Mouse (Mus musculus) midbrain, embryonic 10.5 days (tissue): Measurements from ENCODE around the gene Ptges3. TPM values are rescaled to one million over a fixed set of nuclear protein-coding genes. Genes with fewer than 3 reads are reported as not detected.
"Not testable (repeated sequence)": the region's sequence is repeated elsewhere in the genome, so short reads cannot be mapped to it uniquely, and the experiment has no call there.

Experiments
- DNase-seq: peaks from one replicate; pipeline ENCODE4 v3.0.0-alpha.2; 2017; ENCODE audit warnings: low spot score
- H3K27ac ChIP-seq: fragments of 300-500 bp; sonication (generic); replicated peaks from 2 replicates; pipeline ENCODE4 v1.5.1; 2016; ENCODE audit warnings: mild to moderate bottlenecking
- H3K27me3 ChIP-seq: fragments of 300-500 bp; sonication (generic); 2 replicates; pipeline ENCODE4 v1.6.1; 2016; ENCODE audit warnings: low read depth, mild to moderate bottlenecking; ENCODE audit not compliant: poor library complexity, severe bottlenecking
- H3K36me3 ChIP-seq: fragments of 300-500 bp; sonication (generic); 2 replicates; pipeline ENCODE4 v1.6.1; 2016; ENCODE audit warnings: mild to moderate bottlenecking, moderate library complexity
- H3K4me1 ChIP-seq: fragments of 300-500 bp; sonication (generic); 2 replicates; pipeline ENCODE4 v1.6.1; 2016
- H3K4me3 ChIP-seq: fragments of 300-500 bp; sonication (generic); 2 replicates; pipeline ENCODE4 v1.5.1; 2016; ENCODE audit warnings: mild to moderate bottlenecking, moderate library complexity
- H3K9me3 ChIP-seq: fragments of 300-500 bp; sonication (generic); replicated peaks from 2 replicates; pipeline ENCODE4 v1.6.1; 2016; ENCODE audit warnings: mild to moderate bottlenecking
- WGBS: fragments of 180-500 bp; shearing (Covaris S2); methylation state at CpG from one replicate; pipeline ENCODE4 v1.1.7; 2016; 5-methylcytosine and 5-hydroxymethylcytosine counted together
- polyA plus RNA-seq: library from polyadenylated mRNA; unstranded; fragments of >200 nt; fragmentation: Nextera tagmentation; extraction: Ambion mirVana; gene quantifications from 2 replicates; pipeline ENCODE4 v1.2.1, GENCODE M21; 2016

Gene Ptges3
- polyA plus RNA-seq, 1 experiment from 2014 or later: 729 TPM

DNA sequence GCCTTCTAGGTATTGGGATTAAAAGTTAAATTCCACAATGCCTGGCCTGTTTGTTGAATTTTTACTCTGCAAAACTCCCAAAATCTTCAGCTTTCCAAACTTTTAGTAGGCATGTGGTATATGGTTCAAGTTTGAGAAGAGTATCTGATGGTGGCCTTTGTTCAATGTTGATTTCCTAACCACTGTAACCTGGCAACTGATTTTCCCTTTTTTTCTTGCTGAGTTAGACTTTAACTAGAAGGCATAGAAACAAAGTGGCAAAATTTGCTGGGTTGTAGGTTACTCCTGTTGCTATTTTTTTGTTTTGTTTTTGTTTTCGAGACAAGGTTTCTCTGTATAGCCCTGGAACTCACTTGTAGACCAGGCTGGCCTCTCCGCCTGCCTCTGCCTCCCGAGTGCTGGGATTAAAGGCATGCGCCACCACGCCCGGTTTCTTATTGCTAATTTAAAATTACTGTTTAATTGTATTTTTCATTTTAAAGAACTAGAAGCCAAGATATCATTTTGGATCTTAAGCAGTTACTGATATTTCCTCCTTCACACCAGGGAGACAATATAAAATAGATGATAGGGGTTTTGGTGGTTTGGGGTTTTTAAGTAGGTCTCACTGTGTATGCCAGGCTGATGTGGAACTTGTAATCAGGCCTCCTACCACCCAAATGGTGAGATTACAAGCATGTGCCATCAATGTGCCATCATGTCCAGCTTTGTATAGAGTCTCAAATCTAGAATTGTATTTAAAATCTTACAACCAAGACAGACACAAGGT is 3.7 kb downstream of the Ptges3 start:
- Histone ChIP-seq H3K27ac (no peak overlapping the region), H3K36me3 (peaks cover 62% of the 10 kb centered on the region), H3K27me3 (no peaks in the 10 kb centered on the region), H3K4me3 (no peak overlapping the region), H3K9me3 (no peaks in the 10 kb centered on the region), H3K4me1 (peaks cover 36% of the 10 kb centered on the region)
- 94% methylated on average over 6 of the region's 6 CpGs for WGBS
- DNase-seq: no peak

DNA sequence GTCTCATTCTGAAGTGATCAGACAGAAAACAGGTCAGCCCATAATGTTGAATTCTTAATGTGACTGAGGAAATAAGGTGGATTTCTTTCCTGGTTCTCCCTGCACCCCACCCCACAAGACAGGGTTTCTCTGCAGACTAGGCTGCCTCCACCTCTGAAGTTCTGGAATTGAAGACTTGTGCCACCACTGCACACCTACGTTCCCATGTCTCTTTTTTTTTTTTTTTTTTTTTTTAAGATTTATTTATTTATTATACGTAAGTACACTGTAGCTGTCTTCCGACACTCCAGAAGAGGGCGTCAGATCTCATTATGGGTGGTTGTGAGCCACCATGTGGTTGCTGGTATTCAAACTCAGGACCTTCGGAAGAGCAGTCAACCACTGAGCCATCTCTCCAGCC is 7.3 kb downstream of the Ptges3 start:
- Histone ChIP-seq H3K4me3 (no peak overlapping the region), H3K27me3 (no peaks in the 10 kb centered on the region), H3K9me3 (no peaks in the 10 kb centered on the region), H3K4me1 (peaks cover 13% of the 10 kb centered on the region; the same call in 1 of the 2 replicates), H3K36me3 (peaks cover 88% of the 10 kb centered on the region), H3K27ac (no peak overlapping the region)
- 88% methylated on average over 5 of the region's 5 CpGs for WGBS
- no peak for DNase-seq

DNA sequence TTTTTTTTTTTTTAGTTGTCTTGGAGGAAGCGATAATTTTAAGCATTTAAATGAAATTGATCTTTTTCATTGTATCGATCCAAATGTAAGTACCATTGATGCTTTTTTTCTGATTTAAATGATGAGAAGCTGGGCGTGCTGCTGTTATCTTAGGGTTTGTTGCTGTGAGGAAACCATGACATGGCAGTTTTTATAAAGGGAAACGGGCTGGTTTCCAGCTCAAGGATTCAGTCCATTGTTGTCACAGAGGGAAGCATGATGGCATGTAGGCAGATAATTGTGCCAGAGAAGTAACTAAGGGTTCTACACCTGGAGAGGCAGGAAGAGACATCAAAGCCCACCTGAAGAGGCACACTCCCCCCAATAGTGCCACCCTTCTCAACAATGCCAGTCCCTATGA is 10.4 kb downstream of the Ptges3 start:
- DNase-seq: no peak
- 92% methylated on average over 4 of the region's 4 CpGs for WGBS
- Histone ChIP-seq H3K9me3 (no peaks in the 10 kb centered on the region), H3K27me3 (no peaks in the 10 kb centered on the region), H3K36me3 (peaks cover 89% of the 10 kb centered on the region), H3K4me3 (no peak overlapping the region), H3K4me1 (no peaks in the 10 kb centered on the region), H3K27ac (no peak overlapping the region)

DNA sequence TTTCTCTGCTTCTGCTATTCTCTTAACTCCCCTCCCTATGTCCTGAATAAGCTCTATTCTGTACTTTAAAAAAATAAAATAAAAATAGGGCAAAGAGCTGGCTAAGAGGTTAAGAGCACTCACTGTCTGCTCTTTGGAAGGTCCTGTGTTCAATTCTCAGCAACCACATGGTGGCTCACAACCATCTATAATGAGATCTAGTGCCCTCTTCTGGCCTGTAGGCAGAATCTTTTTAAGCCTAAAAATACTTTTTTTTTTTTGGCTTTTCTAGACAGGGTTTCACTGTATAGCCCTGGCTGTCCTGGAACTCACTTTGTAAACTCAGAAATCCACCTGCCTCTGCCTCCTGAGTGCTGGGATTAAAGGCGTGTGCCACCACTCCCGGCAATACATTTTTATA is 11.7 kb downstream of the Ptges3 start:
- H3K4me3 ChIP-seq, H3K4me1 ChIP-seq, DNase-seq, H3K27ac ChIP-seq, H3K9me3 ChIP-seq, H3K27me3 ChIP-seq: not testable (repeated sequence)
- H3K36me3 ChIP-seq: peaks cover 89% of the 10 kb centered on the region
- 97% methylated on average over 2 of the region's 2 CpGs for WGBS

DNA sequence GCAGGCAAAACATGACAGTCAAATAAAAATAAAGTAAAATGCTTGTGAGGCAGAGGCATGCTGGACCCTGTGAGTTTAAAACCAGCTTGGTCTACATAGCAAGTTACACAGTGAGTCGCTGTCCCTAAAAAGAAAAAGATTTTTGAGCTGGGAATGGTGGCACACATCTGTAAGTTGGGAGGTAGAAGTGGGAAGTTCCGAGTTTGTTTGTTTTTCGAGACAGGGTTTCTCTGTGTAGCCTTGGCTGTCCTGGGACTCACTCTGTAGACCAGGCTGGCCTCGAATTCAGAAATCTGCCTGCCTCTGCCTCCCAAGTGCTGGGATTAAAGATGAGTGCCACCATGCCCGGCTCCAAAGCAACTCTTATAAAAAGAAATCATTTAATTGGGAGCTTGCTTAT is 19.5 kb downstream of the Ptges3 start:
- not testable (repeated sequence) for DNase-seq, H3K9me3 ChIP-seq, H3K27ac ChIP-seq, H3K4me3 ChIP-seq, H3K27me3 ChIP-seq, H3K4me1 ChIP-seq
- H3K36me3 ChIP-seq: peaks cover 39% of the 10 kb centered on the region
- 80% methylated on average over 5 of the region's 5 CpGs for WGBS

DNA sequence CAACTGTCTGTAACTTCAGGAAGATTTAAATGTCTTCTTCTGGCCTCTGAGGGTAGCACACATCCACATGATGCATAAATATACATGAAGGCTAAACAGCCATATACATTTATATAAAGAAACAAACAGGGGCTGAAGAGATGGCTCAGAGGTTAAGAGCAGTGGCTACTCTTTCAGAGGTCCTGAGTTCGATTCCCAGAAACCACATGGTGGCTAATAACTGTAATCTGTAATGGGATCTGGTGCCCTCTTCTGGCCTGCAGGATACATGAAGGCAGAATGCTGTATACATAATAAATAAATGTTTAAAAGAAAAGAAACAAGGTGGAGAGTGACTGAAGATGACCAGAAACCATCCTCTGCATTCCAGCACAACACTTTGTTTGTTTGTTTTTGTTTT is 21.7 kb downstream of the Ptges3 start:
- Histone ChIP-seq H3K36me3 (peaks cover 33% of the 10 kb centered on the region), H3K9me3 (no peaks in the 10 kb centered on the region), H3K4me1 (peaks cover 21% of the 10 kb centered on the region), H3K4me3 (no peak overlapping the region), H3K27me3 (no peaks in the 10 kb centered on the region), H3K27ac (no peak overlapping the region)
- 83% methylated on average over 1 of the region's 1 CpGs for WGBS
- DNase-seq: no peak

DNA sequence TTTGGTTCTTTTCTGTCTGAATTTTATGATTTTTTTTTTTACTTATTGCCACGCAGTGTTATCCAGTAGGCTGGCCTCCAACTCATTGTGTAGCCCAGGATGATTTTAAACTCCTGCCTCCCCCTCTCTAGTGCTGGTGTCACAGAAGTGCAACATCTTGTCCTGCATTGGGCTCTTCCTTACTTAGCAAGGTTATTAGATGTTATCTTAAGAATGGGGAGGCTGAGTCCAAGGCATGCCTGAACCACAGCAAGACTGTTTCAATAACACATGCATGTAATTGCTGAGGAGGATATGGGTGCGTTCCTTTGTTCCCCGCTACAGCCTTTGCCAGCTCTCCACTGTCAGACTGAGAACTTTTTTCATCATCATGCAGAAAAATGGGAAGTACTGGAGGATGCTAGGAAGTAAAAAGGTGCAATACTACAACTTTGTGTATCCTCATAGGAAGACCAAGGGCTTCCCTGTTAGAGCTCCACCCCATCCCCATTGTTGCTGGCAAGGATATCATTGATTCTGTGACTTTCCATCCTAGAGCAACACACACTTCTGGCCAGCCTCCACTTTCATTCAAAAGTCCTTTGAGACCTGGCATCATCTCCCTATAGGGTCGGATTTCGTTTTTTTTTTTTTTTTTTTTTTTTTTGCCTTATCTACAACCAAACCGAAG is 23.2 kb downstream of the Ptges3 start:
- H3K27ac ChIP-seq: peak overlapping the region; percentile 97; the same call in 1 of the 2 replicates
- peaks cover 41% of the 10 kb centered on the region for H3K36me3 ChIP-seq
- WGBS: 74% methylated on average over 6 of the region's 6 CpGs

DNA sequence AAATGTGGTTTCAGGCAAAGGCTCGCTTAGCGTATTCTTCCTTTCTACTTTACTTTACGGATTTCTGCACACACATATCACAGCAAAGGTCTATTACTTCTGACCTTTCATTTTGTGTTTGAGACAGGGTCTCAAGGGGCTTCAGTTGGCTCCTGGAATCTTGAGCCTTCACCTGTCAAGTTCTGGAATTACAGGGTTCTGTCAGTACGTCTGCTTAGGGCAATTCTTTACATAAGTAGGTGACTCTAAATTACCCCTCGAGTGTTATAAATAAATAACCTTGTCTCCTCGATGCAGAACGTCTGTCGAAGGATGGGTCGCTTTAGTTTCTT is 23.7 kb downstream of the Ptges3 start:
- 23% methylated on average over 9 of the region's 9 CpGs for WGBS

More for the DNA sequence above, 23.2 kb downstream of the Ptges3 start:
- Histone ChIP-seq H3K4me3 (peak overlapping the region; percentile 76), H3K9me3 (no peaks in the 10 kb centered on the region), H3K27me3 (no peaks in the 10 kb centered on the region), H3K4me1 (peaks cover 21% of the 10 kb centered on the region)
- no peak for DNase-seq

DNA sequence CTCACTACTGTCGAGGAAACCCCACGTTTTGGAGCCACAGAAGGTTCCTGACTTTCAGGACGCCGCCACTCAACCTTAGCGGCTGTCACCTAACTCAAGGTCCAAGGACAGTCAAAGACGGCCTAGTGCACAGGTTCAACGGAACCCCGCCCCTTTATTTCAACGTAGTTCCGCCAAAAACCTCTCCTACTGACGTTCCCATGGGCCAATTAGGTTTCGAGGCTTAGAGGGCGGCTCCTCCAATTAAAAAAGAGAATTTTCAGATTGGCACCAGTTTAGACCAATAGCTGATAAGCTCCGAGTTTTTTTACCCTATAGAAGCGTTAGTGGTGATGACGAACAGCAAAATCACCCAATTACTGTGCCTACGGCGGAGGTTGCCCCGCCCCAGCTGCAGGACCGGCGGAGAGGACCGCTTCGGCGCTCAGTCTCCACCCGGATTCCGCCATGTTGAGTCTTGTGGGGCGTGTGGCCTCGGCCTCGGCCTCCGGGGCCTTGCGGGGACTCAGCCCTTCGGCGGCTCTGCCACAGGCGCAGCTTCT is 24.2 kb downstream of the Ptges3 start, which contains the start of gene Atp5b:
TSS of gene Atp5b (plus strand) at position 394 of the 542 bp plus-strand sequence.
- no peaks in the 10 kb centered on the region for H3K27me3 ChIP-seq
- no peaks in the 10 kb centered on the region for H3K9me3 ChIP-seq
- peak within 1 kb of the TSS; percentile 97 for H3K27ac ChIP-seq
- H3K4me1 ChIP-seq: peaks cover 21% of the 10 kb centered on the region
- WGBS: under 1% methylated on average over 34 of the region's 34 CpGs
- H3K36me3 ChIP-seq: peaks cover 41% of the 10 kb centered on the region
- peak within 1 kb of the TSS; percentile 76 for H3K4me3 ChIP-seq
- peak; percentile 94 for DNase-seq

More for the DNA sequence above, 23.7 kb downstream of the Ptges3 start:
- peaks cover 21% of the 10 kb centered on the region for H3K4me1 ChIP-seq
- H3K9me3 ChIP-seq: no peaks in the 10 kb centered on the region
- peak overlapping the region; percentile 76 for H3K4me3 ChIP-seq
- peak overlapping the region; percentile 97 for H3K27ac ChIP-seq
- DNase-seq: no peak
- peaks cover 41% of the 10 kb centered on the region for H3K36me3 ChIP-seq
- no peaks in the 10 kb centered on the region for H3K27me3 ChIP-seq

DNA sequence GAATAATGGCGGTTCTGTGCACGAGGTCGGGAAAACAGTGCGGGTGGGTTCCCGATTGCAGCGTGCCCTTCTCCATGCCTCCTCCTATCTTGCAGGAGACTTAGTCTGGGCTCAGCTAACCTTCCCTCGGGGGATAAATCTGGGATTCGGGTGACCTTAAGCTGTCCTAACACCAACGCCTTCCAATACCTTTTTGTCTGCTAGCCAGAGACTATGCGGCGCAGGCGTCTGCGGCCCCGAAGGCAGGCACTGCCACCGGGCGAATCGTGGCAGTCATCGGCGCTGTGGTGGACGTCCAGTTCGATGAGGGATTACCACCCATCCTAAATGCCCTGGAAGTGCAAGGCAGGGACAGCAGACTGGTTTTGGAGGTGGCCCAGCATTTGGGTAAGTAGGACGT is 24.9 kb downstream of the Ptges3 start:
- DNase-seq: no peak
- Histone ChIP-seq H3K9me3 (no peaks in the 10 kb centered on the region), H3K27ac (peak overlapping the region; percentile 97), H3K4me1 (peaks cover 21% of the 10 kb centered on the region), H3K27me3 (no peaks in the 10 kb centered on the region), H3K4me3 (peak overlapping the region; percentile 76), H3K36me3 (peaks cover 47% of the 10 kb centered on the region)
- WGBS: 1% methylated on average over 22 of the region's 22 CpGs

DNA sequence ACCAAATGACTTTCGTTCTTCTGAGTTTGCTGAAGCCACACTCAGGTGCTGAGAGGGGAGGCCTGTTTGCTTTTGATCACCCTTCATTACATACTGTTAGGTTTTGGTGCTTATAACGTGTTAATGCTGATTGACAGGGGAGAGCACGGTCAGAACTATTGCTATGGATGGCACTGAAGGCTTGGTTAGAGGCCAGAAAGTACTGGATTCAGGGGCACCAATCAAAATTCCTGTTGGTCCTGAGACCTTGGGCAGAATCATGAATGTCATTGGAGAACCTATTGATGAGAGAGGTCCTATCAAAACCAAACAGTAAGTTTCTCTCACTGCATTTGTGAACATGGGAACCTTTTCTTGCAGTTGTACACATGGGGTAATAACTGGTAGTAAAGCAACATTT is 25.4 kb downstream of the Ptges3 start:
- H3K27ac ChIP-seq: peak overlapping the region; percentile 97
- no peak for DNase-seq
- H3K4me3 ChIP-seq: peak overlapping the region; percentile 76
- no peaks in the 10 kb centered on the region for H3K27me3 ChIP-seq
- H3K9me3 ChIP-seq: no peaks in the 10 kb centered on the region
- peaks cover 52% of the 10 kb centered on the region for H3K36me3 ChIP-seq
- H3K4me1 ChIP-seq: peaks cover 21% of the 10 kb centered on the region
- 8% methylated on average over 3 of the region's 3 CpGs for WGBS

DNA sequence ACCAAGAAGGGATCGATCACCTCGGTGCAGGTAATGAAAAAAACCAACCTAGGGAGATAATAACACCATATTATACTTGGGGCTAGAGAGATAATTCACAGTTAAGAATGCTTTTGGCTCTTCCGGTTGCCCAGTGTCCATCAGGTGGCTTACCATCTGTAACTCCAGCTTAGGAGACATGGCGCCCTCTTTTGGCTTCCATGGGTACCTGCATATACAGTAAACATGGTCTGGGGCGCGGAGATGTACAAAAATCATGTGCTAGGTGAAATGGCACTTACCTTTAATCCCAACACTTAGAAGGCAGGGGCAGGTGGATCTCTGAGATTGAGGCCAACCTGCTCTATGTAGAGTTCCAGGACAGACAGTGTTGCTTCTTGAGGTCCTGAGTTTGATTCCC is 27.6 kb downstream of the Ptges3 start:
- WGBS: 85% methylated on average over 6 of the region's 6 CpGs
- H3K4me3 ChIP-seq: no peak overlapping the region
- DNase-seq: peak; percentile 25
- H3K27me3 ChIP-seq: no peaks in the 10 kb centered on the region
- peaks cover 70% of the 10 kb centered on the region for H3K36me3 ChIP-seq
- peaks cover 30% of the 10 kb centered on the region for H3K4me1 ChIP-seq
- H3K27ac ChIP-seq: no peak overlapping the region
- no peaks in the 10 kb centered on the region for H3K9me3 ChIP-seq

DNA sequence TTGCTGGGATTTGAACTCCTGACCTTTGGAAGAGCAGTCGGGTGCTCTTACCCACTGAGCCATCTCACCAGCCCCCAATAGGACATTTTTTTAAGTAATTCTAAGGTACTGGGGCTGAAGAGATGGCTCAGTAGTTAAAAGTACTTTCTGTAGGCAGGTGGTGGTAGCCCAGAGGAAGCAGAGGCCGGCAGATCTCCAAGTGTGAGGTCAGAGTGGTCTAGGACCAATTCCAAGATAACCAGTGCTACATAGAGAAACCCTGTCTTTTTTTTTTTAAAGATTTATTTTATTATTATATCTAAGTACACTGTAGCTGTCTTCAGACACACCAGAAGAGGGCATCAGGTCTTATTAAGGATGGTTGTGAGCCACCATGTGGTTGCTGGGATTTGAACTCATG is 28.5 kb downstream of the Ptges3 start:
- H3K27ac ChIP-seq, DNase-seq, H3K4me3 ChIP-seq, H3K27me3 ChIP-seq, H3K9me3 ChIP-seq: not testable (repeated sequence)
- Histone ChIP-seq H3K4me1 (peaks cover 32% of the 10 kb centered on the region), H3K36me3 (peaks cover 70% of the 10 kb centered on the region)
- WGBS: 79% methylated on average over 2 of the region's 2 CpGs
